Mouse (Mus musculus) CH12.LX (cell line): ENCODE results near the gene Pde3a.

ENCODE experiments used
- CTCF ChIP-seq, 2 experiments: IDR thresholded peaks in 1 of 2; conservative IDR thresholded peaks in 1 of 2; 2 replicates each; pipeline ENCODE4 v1.5.1; 2011 to 2012; ENCODE audit warnings: low read depth in 2 of 2, low read length in 2 of 2, improper control_type of control experiment in 1 of 2, inconsistent platforms in 1 of 2, mild to moderate bottlenecking in 1 of 2, moderate library complexity in 1 of 2
- E2F4 ChIP-seq: IDR thresholded peaks from 2 replicates; pipeline ENCODE4 v1.6.1; 2011; ENCODE audit warnings: low read depth, low read length, improper control_type of control experiment; ENCODE audit not compliant: insufficient replicate concordance
- EP300 ChIP-seq: IDR thresholded peaks from 2 replicates; pipeline ENCODE4 v1.6.1; 2011; ENCODE audit warnings: low read length, improper control_type of control experiment
- HCFC1 ChIP-seq: IDR thresholded peaks from 2 replicates; pipeline ENCODE4 v1.6.1; 2012; ENCODE audit warnings: low read depth, mild to moderate bottlenecking, inconsistent platforms, low read length, improper control_type of control experiment
- KAT2A ChIP-seq: IDR thresholded peaks from 2 replicates; pipeline ENCODE4 v1.6.1; 2012; ENCODE audit warnings: low read length, improper control_type of control experiment, inconsistent platforms; ENCODE audit not compliant: insufficient replicate concordance
- MAZ ChIP-seq: IDR thresholded peaks from 2 replicates; pipeline ENCODE4 v1.6.1; 2012; ENCODE audit warnings: low read depth, mild to moderate bottlenecking, inconsistent platforms, low read length, improper control_type of control experiment, moderate library complexity
- MYC ChIP-seq: IDR thresholded peaks from 2 replicates; pipeline ENCODE4 v1.6.1; 2011; ENCODE audit warnings: low read depth, mild to moderate bottlenecking, improper control_type of control experiment, low read length
- PAX5 ChIP-seq: IDR thresholded peaks from 2 replicates; pipeline ENCODE4 v1.6.1; 2012; ENCODE audit warnings: low read length, inconsistent platforms, mixed read lengths
- POLR2A ChIP-seq: IDR thresholded peaks from 2 replicates; pipeline ENCODE4 v1.6.1; 2011; ENCODE audit warnings: low read depth, mild to moderate bottlenecking, improper control_type of control experiment, low read length
- RAD21 ChIP-seq: IDR thresholded peaks from 2 replicates; pipeline ENCODE4 v1.6.1; 2011; ENCODE audit warnings: low read depth, mild to moderate bottlenecking, low read length, improper control_type of control experiment, moderate library complexity
- TBP ChIP-seq: conservative IDR thresholded peaks from 2 replicates; pipeline ENCODE4 v1.6.1; 2011; ENCODE audit warnings: low read depth, low read length, improper control_type of control experiment
- UBTF ChIP-seq: IDR thresholded peaks from 2 replicates; pipeline ENCODE4 v1.6.1; 2012; ENCODE audit warnings: low read depth, mild to moderate bottlenecking, inconsistent platforms, low read length, improper control_type of control experiment, moderate library complexity
- ZC3H11A ChIP-seq: IDR thresholded peaks from 2 replicates; pipeline ENCODE4 v1.6.1; 2012; ENCODE audit warnings: low read depth, mild to moderate bottlenecking, inconsistent platforms, low read length, improper control_type of control experiment

DNA sequence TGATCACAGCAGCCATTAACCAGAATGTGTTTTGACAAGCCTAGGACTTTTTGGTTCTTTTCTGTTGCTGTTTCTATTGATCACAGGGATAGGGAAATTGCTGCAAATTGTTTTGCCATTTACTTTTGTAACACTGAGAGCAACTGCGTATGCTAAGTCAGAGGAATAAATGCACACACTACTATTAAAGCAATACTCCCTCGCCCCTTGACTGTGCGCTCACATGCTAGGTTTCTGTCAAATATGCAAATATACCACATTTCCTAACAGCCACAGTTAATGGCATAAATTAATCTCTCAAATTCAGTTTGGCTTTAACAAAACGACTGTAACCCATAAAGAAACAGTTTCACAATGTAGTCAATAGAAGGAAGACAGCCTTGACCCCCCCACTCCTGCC lies 179.5 kb downstream of the Pde3a start:
- TF ChIP-seq POLR2A (no peak), HCFC1 (no peak), RAD21 (no peak), MYC (no peak), ZC3H11A (no peak), PAX5 (no peak), CTCF (conservative IDR thresholded peaks at IDR 0.05 in 1 of 2, IDR thresholded peaks at IDR 0.05 in 1 of 2; ENCODE audit: low read depth in 2 of 2, low read length in 2 of 2) (no peak), KAT2A (no peak), UBTF (no peak), MAZ (no peak), E2F4 (no peak), EP300 (no peak), TBP (no peak)
